Mouse (Mus musculus) olfactory bulb, adult 2 months (tissue): ENCODE data around the gene Amn1.

ENCODE experiments used
- CTCF ChIP-seq: fragments of 200-500 bp; IDR thresholded peaks from 2 replicates; pipeline ENCODE4 v1.5.1; 2012; ENCODE audit warnings: low read depth, mild to moderate bottlenecking, low read length, moderate library complexity; ENCODE audit not compliant: insufficient read depth
- POLR2A ChIP-seq: fragments of 200-500 bp; IDR thresholded peaks from 2 replicates; pipeline ENCODE4 v1.6.1; 2012; ENCODE audit warnings: mild to moderate bottlenecking, low read depth, low read length, moderate library complexity; ENCODE audit not compliant: insufficient read depth

- no peak for TF ChIP-seq POLR2A
- TF ChIP-seq CTCF, result no peak
These were observed 79.6 kb downstream of the Amn1 start for GRCm38 (mm10) chr6:149108909-149109308.
